Mouse (Mus musculus) heart, adult 2 months (tissue): ENCODE results near the gene Srrm3.

ENCODE experiments used
- CTCF ChIP-seq: fragments of 200-600 bp; IDR thresholded peaks from 2 replicates; pipeline ENCODE4 v1.8.1; 2022; ENCODE audit warnings: antibody characterized with exemption, mild to moderate bottlenecking, moderate library complexity
- POLR2A ChIP-seq: fragments of 200-500 bp; IDR thresholded peaks from 2 replicates; pipeline ENCODE4 v1.6.1; 2011; ENCODE audit warnings: mild to moderate bottlenecking, low read depth, low read length, control low read depth; ENCODE audit not compliant: insufficient read depth

- TF ChIP-seq POLR2A (no peak), CTCF (no peak)
Measured at GRCm38 (mm10) chr5:135873753-135874152, 67.1 kb downstream of the Srrm3 start.
